Mouse (Mus musculus) layer of hippocampus, adult 8-10 months (tissue): ENCODE data around the gene Wdfy1. TPM values are rescaled to one million over a fixed set of nuclear protein-coding genes. Genes with fewer than 3 reads are reported as not detected.

Experiments used
- DNase-seq, 2 experiments: peaks; one replicate each; pipeline ENCODE4 v3.0.0; 2022; ENCODE audit warnings: low spot score in 2 of 2
- total RNA-seq, 4 experiments: library from RNA; stranded (reverse); gene quantifications; 2 replicates each; pipeline ENCODE4 v1.2.4; 2022

The Wdfy1 gene
- total RNA-seq, 4 experiments from 2014 or later = 36.8 to 47.7 (median 44.6) TPM

DNA sequence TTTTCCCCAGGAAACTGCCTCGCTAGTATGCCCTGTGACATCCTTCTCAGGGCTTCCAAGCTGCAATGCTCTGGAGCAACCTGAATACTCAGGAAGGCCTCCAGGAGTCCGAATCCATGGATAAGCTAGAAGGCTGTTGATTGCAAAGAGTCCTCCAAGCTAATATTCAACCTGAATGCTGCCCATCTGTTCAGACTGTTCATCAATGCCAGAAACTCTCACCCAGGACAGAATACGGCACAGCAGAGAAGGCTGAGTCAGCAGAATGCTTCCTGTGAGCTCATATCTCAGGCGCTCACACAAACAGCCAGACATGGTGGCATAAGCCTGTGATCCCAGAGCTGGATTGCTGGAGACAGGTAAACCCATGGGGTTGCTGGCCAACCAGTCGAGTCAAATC lies 62.9 kb downstream of the Wdfy1 start:
- no peak for DNase-seq

DNA sequence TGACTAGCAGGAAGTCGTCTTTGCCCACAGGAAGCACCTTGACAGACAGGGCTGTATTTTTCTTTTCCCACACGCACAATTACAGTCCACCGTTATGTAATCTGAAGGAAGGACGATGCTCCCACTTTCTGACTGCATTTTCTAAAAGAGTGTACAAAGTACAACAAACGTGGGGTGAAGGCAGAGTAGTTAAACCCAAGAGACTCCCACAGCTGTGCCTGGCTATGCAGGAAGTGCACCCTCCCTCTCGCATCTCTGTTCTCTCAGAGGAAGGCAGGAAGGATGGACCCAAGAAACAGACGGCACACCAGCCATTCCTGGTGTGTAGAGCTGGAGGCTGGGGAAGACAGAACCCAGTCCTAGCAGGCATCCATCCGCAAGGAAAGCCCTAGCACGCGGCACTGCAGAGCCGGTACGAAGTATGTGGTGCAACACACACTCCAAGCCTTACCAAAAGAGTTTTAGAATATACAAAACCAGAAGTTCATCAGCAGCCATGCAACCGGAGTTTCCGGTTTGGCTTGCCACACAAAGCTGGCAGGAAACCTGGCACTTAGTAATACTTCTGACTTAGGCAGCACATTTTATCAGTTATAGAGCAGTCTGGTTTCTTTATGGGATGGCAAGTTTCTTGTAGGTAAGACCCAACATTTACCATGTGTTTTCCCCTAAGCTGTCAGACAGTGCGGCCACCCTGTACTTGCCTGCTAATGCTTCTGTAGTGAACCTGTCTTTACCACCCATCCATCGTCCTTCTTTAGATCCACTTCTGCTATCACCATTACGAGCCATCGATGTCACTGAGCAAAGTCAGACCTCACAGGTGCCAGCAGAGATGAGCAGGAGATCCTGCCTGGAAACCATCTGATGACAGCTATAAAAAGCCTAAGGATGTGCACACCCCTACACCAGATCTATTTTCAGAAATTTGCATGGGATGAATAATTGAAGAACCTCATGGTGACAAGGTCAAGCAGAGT lies 64.5 kb downstream of the Wdfy1 start:
- no peak for DNase-seq

DNA sequence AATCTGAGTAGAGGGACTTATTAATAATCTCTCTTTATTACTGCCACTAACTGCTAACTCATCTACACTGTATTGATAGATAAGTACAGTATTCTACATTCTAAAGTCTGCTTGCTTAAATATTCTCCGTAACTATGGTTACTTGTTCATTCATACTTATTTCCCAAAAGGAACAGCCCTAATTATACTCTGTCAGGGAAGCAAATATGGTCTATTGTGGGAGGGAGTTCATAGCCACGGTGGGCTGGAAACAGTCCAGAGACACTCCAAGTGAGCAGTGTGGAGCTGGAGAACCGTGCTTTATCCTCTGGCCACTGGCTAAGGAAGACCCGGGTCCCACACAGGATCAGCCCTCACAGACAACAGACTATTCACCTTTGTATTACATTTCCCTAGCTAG lies 65.3 kb downstream of the Wdfy1 start:
- no peak for DNase-seq

DNA sequence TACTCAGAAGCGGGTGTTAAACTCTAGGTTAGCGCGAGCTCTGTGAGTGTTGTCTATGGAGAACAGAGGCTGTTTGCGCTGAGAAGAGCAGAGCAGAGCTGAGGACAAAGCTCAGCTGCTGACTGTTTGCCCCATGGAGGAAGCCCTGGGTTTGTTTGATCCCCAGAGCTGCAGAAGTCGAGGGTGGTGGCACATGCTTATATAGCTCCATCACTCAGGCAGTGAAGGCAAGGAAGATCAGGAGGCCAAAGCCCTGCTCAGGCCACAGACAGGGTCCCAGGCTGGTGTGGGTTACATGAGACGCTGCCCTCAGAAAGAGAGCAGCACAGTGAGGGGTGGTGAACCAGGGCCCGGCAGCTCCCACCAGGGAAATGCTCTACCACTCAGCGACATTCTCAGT lies 65.7 kb downstream of the Wdfy1 start:
- DNase-seq = no peak

DNA sequence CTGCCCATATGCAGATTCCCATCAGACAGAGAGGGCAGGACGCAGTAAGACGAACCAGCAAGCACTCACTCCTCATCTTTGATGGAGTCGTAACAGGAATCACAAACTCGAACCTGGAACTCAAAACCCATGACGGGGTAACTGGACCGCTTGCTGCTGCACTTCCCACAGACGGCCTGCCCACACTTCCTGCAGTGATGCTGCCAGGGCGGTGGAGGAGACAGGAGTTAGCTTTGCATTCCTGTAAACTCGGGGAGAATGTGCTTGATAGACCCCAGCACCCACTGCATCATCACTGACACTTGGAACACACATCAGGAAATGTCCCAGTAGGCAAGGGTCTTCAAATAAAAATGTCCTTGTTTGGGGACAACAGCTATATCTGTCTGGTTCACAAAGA lies 68.6 kb downstream of the Wdfy1 start:
- DNase-seq = no peak

DNA sequence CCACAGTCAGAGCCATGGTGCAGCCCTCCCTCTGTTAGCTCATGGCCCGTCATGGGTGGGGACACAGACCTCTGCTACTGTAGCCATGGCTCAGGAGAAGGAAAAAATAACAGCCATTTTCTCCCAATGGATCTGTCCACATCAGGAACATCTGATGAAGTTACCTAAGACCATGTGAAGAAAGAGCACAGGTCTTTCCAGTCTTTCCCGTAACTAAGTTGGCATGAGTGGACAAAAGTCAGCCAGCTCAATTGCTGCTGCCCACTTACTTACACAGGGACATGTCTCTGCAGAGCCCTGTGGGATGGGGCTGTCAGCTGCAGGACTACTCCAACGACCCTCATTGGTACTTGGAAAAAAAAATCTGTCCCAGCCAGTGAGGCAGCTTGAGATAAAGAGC lies 69.2 kb downstream of the Wdfy1 start:
- no peak for DNase-seq

DNA sequence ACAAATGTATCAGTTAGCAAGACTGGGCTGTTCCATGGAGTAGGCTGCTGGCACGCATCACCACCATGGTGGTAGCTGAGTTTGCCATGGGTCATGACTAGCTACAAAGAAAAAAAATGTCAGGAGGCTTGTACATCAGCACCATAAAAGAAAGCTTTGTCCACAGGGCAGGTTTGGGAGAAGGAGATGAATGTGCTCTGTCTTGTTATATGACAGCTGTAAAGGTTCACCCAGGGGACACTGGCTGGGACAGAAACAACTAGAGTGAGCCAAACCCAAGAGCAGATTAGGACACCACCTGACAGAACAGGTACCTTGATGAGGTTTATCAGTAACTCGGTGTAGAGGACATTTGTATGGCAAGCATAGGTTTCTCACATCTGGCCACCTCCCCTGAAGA lies 71.3 kb downstream of the Wdfy1 start:
- DNase-seq = no peak

DNA sequence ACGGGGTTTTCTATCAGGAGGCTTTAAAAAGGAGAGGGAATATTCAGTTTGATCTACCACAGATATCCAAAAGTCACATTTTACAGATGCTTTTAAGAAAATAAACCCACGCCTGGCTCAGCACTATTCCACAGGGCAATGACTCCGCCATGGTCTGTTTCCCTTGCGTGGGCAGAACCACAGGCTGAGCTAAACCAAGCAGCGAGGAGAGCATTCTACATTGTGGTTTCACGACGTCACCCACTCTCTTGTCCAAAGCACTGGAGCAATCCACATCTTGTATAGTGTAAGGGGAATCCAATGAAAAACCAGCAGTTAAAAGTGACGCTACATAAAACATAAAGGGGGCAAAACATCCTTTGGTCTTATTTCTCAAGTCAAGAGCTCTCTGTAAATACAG lies 72.4 kb downstream of the Wdfy1 start:
- no peak for DNase-seq

DNA sequence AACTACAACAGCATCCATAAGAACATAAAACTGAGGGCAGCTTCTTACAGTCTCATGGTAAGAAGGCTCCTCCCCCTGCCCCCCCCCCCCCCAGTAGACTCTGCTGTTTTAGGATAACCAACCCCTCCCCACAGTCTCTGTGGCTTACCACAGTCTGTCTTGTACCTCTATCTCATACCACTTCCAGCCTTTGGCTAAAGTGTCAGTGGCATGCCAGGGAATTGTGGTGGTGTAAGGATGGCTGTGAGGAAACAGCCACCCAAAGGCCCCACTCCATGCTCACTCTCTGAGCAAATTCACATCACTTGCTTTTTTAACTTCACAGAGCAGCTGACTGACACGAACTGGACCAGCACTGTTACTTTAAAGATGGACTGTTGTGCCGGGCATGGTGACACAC lies 77.4 kb downstream of the Wdfy1 start:
- DNase-seq = no peak

DNA sequence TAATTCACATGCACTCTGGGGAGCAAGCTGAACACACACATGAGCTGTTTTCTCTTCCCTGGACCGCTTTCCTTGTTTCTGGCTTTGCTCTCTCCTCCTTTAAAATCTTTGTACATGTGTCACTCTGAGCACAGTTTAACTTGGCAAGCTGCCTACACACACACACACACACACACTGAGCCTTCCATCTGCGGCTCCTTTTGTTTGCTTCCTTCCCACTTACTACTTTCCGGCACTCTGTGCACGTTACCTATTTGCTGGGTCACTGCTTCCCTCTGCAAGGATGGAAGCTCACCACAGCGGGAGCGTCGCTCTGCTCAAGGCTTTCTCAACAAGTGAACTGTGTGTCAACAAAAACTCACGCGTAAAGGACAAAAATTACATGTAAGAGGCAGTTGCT lies 78.6 kb downstream of the Wdfy1 start:
- peak in 1 of 2 experiments; percentile 51 for DNase-seq

DNA sequence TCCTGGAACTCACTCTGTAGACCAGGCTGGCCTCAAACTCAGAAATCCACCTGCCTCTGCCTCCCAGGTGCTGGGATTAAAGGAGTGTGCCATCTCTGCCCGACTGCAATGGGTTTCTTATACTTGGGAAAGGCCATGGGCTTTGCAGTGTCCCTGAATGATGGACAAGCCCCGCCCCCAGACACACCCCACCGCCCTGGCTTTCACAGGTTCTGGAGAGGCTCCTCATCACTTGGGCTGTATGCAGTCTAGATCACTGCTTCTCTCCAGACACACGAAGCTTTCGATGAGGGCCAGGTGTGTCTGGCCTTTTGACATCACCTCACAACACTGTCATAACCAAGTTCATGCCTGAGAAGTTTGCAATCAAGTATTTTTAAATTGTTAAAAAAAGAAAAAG lies 79.0 kb downstream of the Wdfy1 start:
- no peak for DNase-seq

DNA sequence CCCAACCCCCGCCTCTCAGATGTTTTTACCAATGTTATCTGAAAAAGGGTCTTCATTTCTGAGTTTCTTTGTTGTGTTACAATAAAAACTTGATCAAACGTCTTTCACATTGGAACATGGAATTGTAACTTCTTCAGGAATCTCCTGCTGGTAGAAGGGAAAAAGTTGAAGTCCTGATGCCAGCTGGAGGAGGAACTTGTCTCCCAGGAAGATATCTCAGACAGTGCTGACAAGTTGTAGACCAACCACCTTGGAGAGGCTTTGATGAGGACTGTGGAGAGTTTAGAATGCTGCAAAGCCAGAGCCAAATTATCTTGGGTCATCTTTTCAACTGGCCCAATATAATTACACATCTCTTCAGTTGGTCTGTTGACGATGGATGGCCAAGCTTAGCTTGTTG lies 83.5 kb downstream of the Wdfy1 start:
- no peak for DNase-seq

DNA sequence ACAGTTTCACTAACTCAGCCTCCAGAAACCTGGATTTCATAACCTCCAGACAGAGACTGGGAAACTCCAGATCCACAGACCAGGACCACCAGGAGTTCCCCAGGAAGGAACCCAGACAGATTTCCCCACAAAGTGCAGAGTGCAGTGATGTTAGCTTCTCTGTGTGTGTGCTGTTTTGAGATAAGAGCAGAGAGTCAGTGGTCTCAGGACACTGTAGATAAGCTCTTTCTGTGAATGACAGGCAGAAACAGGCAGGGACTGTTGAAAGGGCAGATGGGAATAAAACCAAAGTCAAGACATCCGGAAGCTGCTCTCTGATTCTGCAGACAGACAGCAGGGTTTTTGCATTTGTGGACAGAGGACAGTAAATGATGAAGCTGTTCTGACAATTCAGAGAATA lies 88.7 kb downstream of the Wdfy1 start:
- DNase-seq = no peak

DNA sequence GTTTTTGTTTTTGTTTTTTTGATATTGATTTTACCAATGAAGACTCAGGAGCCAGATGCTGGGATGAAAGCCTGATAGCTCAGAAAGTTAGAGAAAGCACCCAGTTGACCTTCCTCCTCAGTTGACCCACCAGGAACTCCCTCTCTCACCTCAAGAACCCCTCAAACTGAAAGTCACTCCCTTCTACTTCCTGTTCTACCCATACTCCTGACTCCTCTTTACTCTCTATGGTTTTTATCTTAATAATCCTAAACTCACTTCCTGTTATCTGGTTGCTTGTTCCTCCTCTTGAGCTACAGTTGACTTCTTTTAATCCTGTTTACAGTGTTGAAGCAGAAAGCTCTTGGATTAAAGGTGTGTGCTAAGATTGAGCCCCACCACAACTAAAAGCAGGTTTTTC lies 91.9 kb downstream of the Wdfy1 start:
- no peak for DNase-seq

DNA sequence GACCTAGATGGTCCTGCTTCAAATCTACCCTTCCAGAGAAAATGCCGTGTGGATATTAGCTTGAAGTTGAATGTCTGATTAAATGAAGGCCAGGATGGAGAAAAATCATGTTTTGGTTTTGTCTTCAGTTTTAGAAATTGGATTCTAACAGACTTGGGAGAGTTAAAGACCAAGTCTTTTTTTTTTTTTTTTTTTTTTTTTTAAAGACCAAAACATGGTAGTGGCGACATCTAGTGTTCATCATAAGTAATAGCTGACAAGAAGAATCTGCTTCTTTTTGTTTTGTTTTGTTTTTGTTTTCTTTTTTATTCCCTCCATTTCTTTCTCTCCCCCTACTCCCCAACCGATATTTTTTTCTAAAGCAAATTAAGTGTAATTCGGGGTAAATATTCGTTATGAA lies 93.0 kb downstream of the Wdfy1 start:
- no peak for DNase-seq

DNA sequence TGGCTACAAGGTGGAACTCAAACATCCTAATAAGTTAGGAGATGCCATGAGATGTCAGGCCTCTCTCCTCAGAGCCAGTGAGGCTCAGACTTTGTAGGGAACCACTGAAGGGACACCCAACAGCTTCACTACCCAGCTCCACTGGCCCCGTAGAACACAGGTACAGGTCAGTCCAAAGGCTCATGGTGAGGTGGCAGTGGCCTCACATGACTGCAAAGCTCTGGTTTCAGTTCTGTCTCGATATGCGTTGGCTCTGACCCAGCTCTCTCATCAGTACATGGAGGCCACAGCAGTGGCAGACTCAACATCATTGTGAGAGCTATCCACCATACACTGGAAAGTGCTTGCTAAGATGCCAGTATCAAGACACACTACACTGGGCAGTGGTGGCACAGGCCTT lies 95.2 kb downstream of the Wdfy1 start:
- no peak for DNase-seq

DNA sequence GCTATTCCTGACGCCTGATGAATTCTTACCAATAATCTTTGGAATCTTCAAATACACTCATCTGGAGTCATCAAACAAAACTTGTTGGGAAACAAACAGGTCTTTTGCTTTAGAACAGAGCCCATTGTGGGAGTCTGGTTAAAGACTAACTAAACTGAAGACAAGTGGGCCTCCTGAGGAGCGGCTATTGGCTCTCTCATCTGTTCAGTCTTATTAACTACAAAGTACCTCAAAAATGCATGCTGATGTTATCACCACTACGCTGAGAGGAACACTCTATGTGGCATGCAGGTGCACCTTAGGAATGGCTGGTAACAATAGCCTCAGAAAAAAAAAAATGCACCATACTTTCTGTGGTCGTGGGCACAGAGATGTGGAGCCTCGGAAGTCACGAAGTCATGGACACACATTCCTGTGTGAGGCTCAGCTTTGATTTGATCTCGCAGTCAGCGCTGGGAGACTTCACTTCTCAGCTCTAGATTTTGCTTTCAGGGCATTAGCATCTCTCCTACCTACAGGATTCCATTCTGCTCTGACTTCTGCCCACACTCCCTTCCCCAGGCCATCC lies 97.7 kb downstream of the Wdfy1 start:
- no peak for DNase-seq

DNA sequence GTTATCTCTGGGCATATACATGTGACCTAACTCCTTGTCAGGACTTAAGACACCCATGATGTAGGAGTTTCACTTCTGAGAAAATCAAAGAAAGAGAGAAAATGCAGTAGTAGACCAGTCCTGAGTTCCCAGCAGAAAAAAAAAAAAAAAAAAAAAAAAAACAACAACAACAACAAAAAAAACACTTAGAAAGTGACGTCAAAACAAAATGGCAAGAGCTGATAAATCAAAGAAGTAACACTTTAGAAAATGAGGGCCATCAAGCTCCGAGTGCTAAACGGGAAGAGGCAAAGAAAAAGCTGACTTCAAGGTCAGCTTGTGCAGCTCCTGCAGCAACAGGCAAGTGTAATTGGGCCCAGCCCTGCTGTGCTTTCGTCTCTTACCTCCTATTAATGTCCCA lies 100.2 kb downstream of the Wdfy1 start:
- DNase-seq = no peak

DNA sequence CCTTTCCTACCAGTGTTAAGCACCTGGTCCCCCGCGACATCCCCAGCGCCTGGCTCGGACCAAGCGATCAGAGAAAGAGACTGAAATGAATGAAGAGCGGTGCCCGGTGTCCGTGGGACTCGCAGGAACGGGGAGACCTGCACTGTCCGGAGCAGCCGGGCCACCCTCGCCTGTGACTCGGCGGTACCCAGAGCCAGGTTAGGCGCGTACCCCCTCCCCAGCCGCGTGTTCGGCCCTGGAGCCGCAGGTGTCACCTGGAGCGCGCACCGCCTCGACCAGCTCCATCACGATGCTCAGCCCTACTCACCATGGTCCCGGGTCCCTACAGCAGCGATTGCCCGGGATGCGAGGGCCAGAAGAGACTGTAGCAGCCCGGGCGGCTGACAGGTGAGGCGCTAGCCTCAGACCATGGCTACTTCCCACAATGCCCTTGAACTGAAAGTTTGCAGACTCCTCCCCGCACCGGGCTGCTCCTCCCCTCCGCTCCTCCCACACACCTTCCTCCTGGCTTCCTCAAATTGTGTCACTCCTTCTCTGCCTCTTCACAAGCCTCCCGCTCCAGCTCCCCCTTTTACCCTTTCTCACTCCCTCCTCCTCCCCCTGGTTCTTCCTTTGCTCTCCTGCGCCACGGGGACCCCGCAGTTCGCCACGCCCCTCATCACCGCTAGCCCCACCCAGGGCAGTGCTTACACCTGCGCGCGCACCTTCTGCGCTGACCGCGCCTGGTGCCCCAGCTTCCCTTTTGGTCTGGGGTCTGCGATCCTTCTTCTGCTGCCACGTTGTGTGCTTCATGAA lies 104.2 kb downstream of the Wdfy1 start, which contains the start of gene Ap1s3:
TSS of gene Ap1s3 (minus strand) at position 430 of the 795 bp plus-strand sequence.
- DNase-seq = peak in 1 of 2 experiments; percentile 11

DNA sequence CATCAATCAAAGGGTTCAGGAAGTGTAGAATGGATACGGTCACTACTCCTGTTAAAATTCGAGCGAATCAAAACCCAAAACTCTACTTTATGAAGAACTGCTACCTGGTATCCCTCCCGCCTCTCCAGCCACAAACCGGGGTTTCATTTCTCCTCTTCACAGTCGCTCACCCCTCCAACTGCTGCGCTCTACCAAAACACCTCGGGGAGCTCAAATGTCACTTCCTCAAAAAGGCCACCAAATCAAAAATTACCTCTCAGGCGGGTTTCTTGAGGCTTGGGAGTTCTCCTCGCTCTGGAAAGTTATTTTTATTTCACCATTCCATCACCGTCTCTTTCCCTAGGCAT lies 104.8 kb downstream of the Wdfy1 start:
- DNase-seq = no peak

DNA sequence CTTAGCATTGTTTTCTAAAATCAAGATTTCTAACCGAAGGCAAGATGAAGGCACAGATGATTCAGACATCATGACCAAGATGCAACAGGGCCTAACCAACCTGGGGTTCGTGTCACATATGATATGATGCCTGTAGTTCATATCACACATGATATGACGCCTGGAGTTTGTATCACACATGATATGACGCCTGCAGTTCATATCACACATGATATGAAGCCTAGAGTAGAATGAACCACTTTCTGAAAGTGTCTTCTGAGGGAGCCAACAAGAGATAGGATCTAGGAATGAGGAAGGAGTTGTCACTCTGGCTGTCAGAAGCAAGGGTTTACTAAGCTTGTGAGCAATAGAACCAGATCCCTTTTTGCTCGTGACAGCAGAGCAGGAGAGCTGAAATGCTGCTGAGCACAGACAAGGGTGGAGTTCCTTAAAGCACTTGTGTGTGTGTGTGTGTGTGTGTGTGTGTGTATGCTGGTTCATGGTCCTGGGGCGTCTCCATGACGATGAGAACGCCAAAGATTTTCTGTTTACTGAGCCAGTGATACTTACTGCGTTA lies 106.4 kb downstream of the Wdfy1 start:
- no peak for DNase-seq

DNA sequence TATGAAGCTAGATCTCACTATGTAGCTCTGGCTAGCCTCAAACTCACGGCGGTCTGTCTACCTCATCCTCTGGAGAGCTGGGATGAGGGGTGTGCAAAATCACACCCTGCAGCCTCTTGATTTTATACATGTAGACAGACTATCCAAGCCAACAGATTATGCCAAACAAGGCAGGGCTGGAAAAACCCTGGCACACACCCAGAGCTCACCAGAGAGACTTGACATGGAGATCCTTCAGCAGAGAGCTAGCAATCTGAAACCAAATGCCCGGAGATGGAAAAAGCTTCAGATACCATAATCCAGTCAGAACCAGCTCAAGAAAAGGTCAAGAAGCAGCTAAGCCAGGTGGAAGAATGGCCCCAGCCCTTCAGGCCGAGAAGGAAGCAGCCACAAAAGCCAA lies 111.0 kb downstream of the Wdfy1 start:
- no peak for DNase-seq
